Mouse (Mus musculus): Measurements from ENCODE around the gene Tbx21.
A peak's percentile ranks its signal among the peaks of the same experiment; 100 is the strongest.

Gene Tbx21

GRCm38 (mm10) chr11:97114671-97115601 is at the start of gene Tbx21:
Gene Tbx21 (minus strand): TSS chr11:97115331.
- no peak for DNase-seq

GRCm38 (mm10) chr11:97160341-97160740 is 45.2 kb upstream of the Tbx21 start:
- no peak for DNase-seq

- no peak for DNase-seq
Observed at GRCm38 (mm10) chr11:97156999-97157398, 41.9 kb upstream of the Tbx21 start.

GRCm38 (mm10) chr11:97152662-97153287 is 37.6 kb upstream of the Tbx21 start:
- peak; percentile 49 for DNase-seq

- peak; percentile 62 for DNase-seq
Observed at GRCm38 (mm10) chr11:97152023-97152426, 36.9 kb upstream of the Tbx21 start.

- peak; percentile 71 for DNase-seq
Observed at GRCm38 (mm10) chr11:97151343-97151801, 36.2 kb upstream of the Tbx21 start, which contains the start of gene Tbkbp1. Gene Tbkbp1 (minus strand): TSS chr11:97151495.

GRCm38 (mm10) chr11:97150411-97151330 is 35.5 kb upstream of the Tbx21 start:
- peak; percentile 90 for DNase-seq

GRCm38 (mm10) chr11:97149995-97150410 is 34.9 kb upstream of the Tbx21 start:
- DNase-seq = peak; percentile 83

GRCm38 (mm10) chr11:97149026-97149425 is 33.9 kb upstream of the Tbx21 start:
- DNase-seq = no peak

- DNase-seq = no peak
Observed at GRCm38 (mm10) chr11:97148591-97148990, 33.5 kb upstream of the Tbx21 start.

- no peak for DNase-seq
Observed at GRCm38 (mm10) chr11:97147333-97147732, 32.2 kb upstream of the Tbx21 start.

- peak; percentile 70 for DNase-seq
Observed at GRCm38 (mm10) chr11:97146724-97147123, 31.6 kb upstream of the Tbx21 start.

GRCm38 (mm10) chr11:97145951-97146350 is 30.8 kb upstream of the Tbx21 start:
- no peak for DNase-seq

- DNase-seq = no peak
Observed at GRCm38 (mm10) chr11:97145320-97145719, 30.2 kb upstream of the Tbx21 start.

- no peak for DNase-seq
Observed at GRCm38 (mm10) chr11:97143196-97143900, 28.2 kb upstream of the Tbx21 start.

- DNase-seq = no peak
Observed at GRCm38 (mm10) chr11:97142159-97142608, 27.1 kb upstream of the Tbx21 start.

GRCm38 (mm10) chr11:97140811-97141210 is 25.7 kb upstream of the Tbx21 start:
- no peak for DNase-seq

- no peak for DNase-seq
Observed at GRCm38 (mm10) chr11:97139256-97139655, 24.1 kb upstream of the Tbx21 start.

- DNase-seq = peak; percentile 63
Observed at GRCm38 (mm10) chr11:97138554-97139226, 23.6 kb upstream of the Tbx21 start.

GRCm38 (mm10) chr11:97133270-97133669 is 18.1 kb upstream of the Tbx21 start:
- DNase-seq = no peak

GRCm38 (mm10) chr11:97132185-97132584 is 17.1 kb upstream of the Tbx21 start:
- DNase-seq = no peak

All from cerebellum, adult 9-11 months (tissue).